Mouse (Mus musculus) granulocyte monocyte progenitor cell, adult 5-6 weeks (primary cell): ENCODE results near the gene Arhgap32. TPM values are rescaled to one million over a fixed set of nuclear protein-coding genes. Genes with fewer than 3 reads are reported as not detected.
A peak's percentile ranks its signal among the peaks of the same experiment; 100 is the strongest.

Experiments used
- ATAC-seq: replicated peaks from 2 replicates; pipeline ENCODE4 v1.8.0; 2016; ENCODE audit warnings: mild to moderate bottlenecking, moderate TSS enrichment, inconsistent platforms; ENCODE audit not compliant: poor library complexity, severe bottlenecking
- total RNA-seq, 2 experiments: library from RNA; stranded (forward) in 1 of 2; stranded (reverse) in 1 of 2; fragments of 200-712, 200-1000 nt in 1 of 2; fragments of >200 nt in 1 of 2; fragmentation: Nextera tagmentation in 1 of 2; gene quantifications; 2 replicates each; pipeline ENCODE4 v1.2.3; 2014 to 2017

Arhgap32 gene
- total RNA-seq, 2 experiments from 2014 or later, result 5.4 to 14.7 TPM

DNA sequence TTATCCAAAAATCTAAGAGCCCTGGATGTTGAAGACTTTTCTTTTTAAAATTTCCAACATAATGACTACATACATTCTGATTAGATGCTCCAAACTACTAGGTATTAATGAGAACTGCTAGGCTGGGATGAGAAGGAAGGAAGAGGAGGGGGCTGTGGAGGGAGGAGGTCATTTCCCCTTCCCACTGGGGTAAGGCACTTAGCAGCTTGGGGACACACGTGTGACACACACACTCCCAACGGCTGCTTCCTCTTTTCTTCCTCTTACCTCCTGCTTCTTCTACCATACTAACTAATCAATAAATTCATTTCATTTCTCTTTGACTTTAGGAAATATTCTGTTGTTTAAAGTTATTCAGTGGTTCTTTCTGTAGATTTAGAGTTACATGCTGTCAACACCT is 65.2 kb downstream of the Arhgap32 start:
- ATAC-seq, result peak; percentile 97

DNA sequence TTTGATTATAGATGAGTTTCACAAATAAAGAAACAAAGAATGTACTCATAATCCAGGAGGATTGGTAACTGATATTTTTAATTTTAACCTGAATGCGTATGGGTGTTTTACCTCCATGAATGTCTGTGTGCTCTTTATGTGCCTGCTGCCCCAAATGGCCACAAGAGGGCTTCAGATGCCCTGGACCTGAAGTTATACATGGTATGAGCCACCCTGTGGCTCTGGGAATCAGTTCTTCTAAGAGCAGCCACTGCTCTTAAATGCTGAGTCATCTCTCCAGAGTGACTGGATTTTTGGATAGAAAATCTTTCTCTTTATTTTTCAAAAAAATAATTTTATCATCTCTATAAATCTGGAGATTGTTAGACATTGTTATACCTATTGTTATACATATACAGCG is 70.6 kb downstream of the Arhgap32 start:
- ATAC-seq, result peak; percentile 81

DNA sequence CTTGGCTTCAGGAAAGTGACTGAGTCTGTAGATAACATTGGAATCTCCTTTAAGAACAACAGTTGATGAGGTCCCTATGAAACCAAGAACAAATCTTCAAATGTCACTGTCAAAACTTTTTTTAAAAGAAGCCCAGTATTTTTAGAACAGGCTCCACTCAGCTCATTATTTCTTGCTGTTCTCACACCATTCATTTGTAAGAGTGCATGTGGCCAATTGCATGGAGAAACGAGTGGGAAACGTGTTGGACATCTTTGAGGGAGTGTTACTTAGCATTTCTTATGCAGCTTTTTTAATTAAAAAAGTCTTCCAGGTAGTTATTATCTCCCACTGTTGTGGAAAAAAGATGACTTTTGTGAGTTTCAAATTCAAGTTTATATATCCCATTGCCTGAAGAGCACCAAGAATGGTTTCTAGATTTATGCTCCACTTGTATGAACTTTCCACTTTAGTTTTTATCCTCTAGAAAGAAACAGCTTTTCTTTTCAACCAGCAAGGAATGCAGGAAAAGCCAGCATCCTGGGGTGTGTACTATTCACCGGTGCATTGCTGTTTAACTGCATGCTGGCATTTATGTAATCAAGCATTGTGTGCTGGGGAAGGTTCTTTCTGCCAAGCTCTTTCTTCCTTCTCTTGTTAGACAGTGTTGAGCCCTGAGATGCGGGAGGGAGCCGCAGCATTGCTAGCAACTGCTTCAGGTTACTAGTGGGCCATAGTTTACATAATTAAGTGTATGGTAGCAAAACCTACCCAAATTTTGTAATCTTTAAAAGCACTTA is 76.5 kb downstream of the Arhgap32 start:
- ATAC-seq, result no peak

GRCm38 (mm10) chr9:32204450-32204990 is 88.6 kb downstream of the Arhgap32 start:
- no peak for ATAC-seq

GRCm38 (mm10) chr9:32207133-32207532 is 91.2 kb downstream of the Arhgap32 start:
- ATAC-seq, result no peak

DNA sequence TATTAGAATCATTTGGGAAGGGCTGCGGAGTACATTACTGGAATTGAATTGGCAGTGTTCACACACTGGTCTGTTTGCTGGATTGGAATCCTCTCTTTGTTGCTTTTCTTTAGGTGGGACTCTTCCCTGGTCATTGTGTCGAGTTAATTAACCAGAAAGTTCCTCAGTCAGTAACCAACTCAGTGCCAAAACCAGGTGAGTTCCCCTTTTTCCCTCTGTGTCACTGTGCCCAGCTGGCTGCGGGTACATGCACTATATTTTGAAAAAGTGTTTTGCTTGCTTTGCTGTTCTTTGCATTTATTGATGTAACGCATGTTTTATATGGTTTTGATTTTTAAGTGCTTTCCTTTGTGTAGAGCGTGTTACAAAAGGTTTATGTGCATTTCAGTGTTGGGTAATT is 92.1 kb downstream of the Arhgap32 start:
- peak; percentile 52 for ATAC-seq

DNA sequence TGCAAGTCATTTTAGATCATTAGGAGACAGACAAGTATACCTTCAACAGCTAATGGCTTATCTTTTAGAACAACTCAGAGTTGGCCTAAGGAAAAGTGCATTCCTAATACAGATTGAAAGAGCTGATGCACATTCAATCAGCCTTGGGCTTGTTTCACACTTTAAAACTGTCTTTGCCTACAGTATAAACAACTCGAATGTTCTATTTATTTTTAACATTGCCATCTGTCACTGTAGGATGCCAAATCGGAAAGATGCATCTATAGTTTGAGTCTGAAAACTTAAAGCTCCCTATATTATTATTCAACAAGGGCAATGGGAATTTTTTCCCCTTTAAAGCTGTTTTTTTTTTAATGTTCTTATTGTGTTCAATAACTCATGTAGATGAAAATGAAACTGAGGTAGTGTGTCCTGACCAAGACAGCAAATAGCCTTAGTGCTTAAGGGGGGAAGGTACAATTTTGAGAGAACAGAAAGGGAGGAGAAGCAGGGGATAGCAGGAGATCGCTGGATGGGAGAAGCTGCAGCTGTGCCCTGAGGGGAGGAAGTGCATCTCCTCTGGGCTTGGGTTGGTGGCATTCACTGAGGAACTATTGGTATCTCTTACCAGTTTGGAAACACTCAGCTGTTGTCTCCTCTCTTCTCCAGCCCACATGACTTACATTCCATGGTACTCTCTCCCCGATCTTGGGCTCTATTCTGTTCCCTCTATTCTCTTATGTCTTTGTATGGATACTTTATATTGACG is 101.1 kb downstream of the Arhgap32 start:
- ATAC-seq, result no peak

GRCm38 (mm10) chr9:32219400-32219799 is 103.5 kb downstream of the Arhgap32 start:
- no peak for ATAC-seq

DNA sequence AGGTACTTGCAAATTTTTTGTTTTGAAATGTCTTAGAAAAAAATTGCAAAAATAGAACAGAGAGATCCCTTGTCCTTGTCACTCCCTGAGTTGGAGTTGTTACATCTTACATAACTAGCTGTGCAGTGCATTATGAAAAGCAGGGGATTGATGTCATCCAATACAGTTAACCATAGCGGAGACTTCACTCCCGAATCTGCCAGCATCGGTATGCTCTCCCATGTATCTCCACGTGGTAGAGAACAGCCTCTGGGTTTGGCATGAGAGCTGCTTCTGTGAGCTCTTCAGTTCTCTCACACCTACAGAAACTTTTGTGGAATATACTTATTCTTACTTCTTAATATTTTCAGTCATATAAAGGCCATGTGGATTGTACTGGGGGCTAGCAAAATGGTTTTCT is 106.2 kb downstream of the Arhgap32 start:
- no peak for ATAC-seq

- peak; percentile 74 for ATAC-seq
Observed at GRCm38 (mm10) chr9:32223739-32224529, 108.0 kb downstream of the Arhgap32 start.

GRCm38 (mm10) chr9:32224937-32225336 is 109.0 kb downstream of the Arhgap32 start:
- ATAC-seq, result no peak

DNA sequence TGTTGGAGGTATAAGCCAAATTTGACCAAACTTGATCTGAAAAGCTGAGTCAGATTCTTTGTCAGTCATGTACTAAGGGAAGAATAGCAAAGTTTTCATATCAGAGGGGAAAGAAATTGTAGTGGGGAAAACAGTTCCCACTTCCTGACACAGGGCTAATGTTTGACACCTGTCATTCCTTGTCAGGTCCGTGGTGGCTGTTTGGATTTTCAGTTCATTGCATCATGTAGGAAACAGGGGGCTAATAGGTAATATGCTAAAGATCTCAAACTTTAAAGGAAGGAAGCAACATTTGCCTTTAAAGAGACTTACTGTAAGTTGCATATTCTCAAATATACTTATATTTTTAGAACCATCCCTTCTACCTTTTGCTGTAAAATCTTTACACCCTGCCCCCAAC is 109.6 kb downstream of the Arhgap32 start:
- ATAC-seq, result no peak

DNA sequence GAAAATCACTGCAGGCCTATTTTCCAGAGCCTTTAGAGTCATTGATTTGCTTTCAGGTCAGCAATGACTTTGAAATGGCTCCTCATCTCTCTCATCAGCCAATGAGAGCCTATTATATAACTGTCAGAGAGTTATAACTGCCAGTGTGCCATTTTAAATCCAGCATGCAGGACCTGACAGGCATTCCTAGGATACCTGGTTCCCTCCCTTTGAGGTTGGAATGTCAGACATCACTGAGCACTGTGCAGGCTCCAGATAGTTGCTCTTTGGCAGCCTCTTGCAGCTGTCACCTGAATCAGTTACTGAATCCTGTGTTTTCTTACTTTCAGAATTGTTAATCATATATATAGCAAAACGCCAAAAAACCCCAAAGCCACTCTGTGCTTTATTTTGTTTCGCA is 111.1 kb downstream of the Arhgap32 start:
- no peak for ATAC-seq

DNA sequence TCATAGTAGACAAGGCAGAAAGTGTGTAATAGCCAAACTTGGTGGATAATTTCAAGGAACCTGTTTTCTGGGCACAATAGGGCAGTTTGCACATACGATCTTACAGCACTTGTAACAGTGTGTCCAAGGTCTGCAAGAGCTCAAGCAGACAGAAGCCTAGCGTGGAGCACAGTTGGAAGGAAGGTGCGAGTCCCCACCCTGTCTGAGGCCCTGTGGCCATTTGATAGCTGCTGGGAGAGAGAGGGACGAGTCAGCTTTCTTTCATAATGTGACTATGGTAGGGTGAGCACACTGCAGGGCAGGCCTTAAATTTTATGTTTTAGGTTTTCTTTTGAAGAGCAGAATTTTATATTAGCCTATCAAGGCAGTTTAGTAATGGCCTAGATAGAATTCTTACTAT is 117.7 kb downstream of the Arhgap32 start:
- no peak for ATAC-seq

DNA sequence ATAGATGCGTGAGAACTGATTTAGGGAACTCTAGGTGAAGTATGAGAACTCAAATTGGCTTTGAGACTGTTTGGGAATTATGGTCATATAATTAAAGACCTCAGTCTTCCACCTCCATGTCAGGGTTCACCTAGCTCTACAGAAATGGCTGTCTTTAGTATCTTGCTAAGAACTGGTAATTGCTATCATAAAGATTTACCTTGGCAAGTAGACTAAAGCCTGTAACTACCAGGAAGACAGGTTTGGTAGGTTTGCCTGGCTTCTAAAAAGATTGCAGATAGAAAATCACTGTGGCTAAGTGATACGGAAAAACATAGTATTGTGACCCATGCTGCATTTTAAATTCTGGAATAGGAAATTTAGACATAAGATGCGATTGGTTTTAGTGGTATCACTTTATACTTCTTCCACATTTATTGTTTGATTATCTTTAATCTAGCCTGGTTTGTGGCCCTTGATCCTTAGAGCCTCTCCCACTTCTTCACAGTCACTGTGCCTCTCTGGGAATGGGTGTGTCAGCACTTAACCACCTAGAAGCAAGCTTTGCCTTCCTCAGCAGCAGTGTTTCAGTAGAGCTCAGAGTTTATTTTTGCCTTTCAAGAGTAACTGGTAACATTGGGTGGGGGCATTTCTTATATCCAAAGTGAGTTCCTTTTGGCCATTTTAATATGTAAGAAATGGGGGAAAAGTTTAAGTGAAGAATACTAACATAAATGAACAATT is 119.0 kb downstream of the Arhgap32 start:
- ATAC-seq, result no peak

- ATAC-seq, result no peak
Observed at GRCm38 (mm10) chr9:32238899-32239298, 123.0 kb downstream of the Arhgap32 start.

DNA sequence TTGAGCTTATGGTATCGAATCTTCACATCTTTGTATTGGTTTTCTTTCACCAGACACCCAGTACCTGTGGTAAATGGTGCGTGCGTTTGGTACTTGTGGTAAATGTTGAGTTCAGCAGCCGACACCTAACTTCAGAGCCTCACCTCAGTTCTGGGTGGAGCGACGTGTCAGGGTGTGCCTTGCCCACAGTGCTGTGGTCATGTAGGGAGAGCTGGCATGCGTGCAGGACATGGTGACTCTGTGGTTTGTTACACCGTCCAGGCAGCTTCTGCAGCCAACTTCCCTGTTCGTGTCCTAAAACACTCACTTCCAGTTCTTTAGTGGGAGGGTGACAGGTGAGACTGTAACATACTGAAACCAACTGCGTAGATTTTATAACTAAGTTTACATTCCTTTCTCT is 123.5 kb downstream of the Arhgap32 start:
- peak; percentile 78 for ATAC-seq

GRCm38 (mm10) chr9:32240449-32240848 is 124.5 kb downstream of the Arhgap32 start:
- ATAC-seq, result no peak

- ATAC-seq, result peak; percentile 58
Observed at GRCm38 (mm10) chr9:32241637-32242199, 125.8 kb downstream of the Arhgap32 start.
